Mouse (Mus musculus) kidney, postnatal 25 days (tissue): Measurements from ENCODE around the gene Tppp3.
A peak's percentile ranks its signal among the peaks of the same experiment; 100 is the strongest.

Source experiments
- DNase-seq, 2 experiments: peaks; one replicate each; pipeline ENCODE4 v3.0.0; 2021; ENCODE audit warnings: mixed read lengths in 2 of 2

Gene Tppp3

GRCm38 (mm10) chr8:105466246-105466645 lies 5.1 kb downstream of the Tppp3 start:
- no peak for DNase-seq

DNA sequence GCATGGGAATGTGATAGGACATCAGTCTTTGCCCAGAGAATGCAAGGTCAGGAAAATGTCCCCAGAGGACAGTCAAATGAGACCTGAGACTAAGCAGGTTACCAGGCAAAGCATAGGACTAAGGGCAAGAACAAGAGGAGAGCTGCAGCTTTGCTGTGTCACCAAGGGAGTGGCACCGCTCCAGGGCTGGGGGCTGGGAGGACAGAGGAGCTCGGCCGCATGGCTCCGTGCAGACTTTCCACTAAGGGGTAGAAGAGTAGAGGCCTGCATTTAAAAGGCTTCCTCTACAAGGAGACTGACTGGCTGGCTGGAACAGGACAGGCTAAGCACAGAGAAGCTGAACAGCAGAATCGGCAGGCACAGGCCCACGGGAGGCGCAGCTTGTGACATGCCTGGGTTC lies 6.7 kb downstream of the Tppp3 start:
- no peak for DNase-seq

GRCm38 (mm10) chr8:105461085-105461803 lies 10.1 kb downstream of the Tppp3 start:
- DNase-seq, result no peak

DNA sequence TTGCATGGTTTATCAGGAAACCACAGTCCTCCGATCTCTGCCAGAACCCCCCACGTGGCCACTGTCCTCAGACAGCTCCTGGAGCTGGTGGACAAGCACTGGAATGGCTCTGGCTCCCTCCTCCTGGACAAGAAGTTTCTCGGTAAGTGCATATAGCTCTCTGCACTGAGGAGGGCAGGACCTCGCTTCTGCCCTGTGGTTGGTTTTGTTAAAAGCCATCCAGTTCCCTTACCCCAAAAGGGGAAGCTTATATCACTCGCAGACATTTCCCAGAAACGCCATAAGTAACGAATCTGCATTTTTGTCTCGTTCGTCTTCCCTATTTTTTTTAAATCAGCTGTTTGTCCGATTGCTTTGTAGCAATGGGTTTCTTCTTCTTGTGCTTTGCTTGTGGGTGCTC lies 16.1 kb downstream of the Tppp3 start:
- no peak for DNase-seq

DNA sequence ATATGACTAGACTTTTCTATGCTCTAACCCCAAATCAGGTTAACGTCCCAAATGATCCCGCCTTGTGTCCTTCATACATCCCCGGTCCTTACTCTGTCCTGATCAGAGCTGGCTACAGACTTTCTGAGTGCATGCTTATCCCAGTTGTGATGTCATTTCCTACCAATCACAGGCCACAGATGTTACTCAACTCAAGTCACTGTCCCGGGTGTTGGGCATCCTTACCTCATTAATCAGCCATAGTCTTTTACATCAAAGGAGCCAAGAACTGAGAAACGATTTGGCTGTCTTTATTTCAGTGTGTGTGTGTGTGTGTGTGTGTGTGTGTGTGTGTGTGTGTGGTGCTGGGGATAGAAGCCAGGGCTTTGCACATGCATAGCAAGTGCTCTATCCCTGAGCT lies 17.2 kb downstream of the Tppp3 start:
- DNase-seq, result no peak

- no peak for DNase-seq
Observed at GRCm38 (mm10) chr8:105453296-105453695, 18.0 kb downstream of the Tppp3 start.

- DNase-seq, result no peak
Observed at GRCm38 (mm10) chr8:105451903-105452603, 19.3 kb downstream of the Tppp3 start.

DNA sequence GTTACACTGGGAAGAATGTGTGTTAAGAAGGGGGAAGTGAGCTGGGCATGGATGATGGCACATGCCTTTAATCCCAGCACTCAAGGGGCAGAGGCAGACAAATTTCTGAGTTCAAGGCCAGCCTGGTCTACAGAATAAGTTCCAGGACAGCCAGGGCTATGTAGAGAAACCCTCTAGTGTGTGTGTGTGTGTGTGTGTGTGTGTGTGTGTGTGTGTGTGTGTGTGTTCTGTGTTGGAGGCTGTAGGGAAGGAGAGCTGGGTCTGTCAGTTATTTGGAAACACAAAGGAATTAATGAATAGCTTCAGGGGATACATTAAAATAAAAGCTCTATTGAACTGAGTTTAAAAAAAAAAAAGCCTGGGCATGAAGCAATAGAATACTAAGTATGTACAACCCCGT lies 20.3 kb downstream of the Tppp3 start:
- no peak for DNase-seq

DNA sequence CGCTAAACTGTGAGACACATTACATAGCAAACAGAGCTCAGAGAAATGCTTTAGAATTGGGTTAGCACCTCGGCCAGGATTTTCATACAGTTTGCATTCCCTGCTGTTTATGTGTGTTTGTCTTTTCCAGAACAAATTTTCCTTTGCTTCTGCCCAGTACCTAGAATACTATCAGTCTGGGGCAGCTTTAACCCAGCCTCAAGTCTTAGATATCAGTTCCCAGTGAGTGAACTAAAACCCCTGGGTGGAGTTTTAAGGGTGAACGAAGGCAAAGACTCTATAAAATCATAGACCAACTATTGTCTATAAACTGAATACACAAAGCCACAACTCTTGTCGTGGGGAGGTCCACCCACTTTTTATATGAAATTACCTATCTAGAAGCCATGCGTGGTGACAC lies 22.7 kb downstream of the Tppp3 start:
- no peak for DNase-seq

DNA sequence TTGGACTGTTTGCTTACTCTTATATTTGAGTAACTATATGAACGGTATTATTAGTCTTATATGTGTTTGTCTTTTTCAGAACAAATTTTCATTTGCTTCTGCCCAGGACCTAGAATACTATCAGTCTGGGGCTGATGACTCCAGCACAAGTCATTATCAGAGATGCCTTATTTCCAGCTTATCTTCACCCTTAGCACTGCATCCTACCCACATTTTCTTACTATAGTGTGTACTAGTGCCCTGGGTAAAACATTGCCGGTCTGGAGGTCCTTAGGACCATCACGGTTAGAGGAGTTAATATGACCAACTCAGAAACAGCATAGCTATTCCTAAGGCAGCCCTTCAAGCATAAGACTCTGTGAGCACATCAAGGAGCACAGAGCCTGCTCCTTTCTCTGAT lies 23.1 kb downstream of the Tppp3 start:
- no peak for DNase-seq

DNA sequence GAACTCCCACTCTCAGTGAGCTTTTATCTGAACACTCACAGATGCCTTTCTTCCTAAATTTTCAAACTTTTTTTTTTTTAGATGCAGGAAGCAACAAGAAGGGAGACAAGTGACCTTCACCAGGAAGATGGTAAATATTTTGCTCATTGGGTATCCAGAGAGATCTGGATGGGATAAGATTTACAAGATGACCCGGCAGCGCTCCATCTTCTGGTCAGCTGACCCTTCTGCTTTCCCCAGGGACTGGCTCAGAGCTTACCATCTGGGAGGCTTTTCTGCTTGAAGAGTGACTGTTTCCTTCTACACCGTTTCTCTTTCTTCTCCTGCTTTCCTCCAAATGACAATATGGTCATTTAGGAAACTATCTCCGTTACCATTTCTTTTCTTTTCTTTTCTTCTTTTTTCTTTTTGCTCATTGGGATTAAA lies 25.2 kb downstream of the Tppp3 start:
- DNase-seq, result peak in 1 of 2 experiments; percentile 37

- DNase-seq, result no peak
Observed at GRCm38 (mm10) chr8:105445296-105446126, 25.8 kb downstream of the Tppp3 start.

DNA sequence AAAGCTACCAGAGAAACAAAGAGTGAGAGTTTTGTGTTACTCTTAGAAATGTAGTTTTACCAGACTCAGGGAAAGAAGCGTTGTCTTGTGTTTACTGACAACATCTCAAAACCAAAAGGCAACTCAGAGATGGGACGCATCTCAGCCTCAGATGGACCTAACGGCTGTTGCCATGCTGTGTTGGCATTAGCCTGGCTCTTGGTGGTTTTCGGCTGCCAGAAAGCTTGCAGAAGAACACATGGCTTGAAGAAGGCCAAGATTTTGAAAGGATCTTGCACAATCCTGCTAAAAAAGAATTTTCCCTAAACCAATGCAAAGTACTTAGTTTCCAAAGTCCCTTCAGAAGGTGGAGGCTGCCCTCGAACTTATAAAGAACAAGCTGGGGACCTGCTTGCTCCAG lies 28.7 kb downstream of the Tppp3 start:
- DNase-seq, result no peak

DNA sequence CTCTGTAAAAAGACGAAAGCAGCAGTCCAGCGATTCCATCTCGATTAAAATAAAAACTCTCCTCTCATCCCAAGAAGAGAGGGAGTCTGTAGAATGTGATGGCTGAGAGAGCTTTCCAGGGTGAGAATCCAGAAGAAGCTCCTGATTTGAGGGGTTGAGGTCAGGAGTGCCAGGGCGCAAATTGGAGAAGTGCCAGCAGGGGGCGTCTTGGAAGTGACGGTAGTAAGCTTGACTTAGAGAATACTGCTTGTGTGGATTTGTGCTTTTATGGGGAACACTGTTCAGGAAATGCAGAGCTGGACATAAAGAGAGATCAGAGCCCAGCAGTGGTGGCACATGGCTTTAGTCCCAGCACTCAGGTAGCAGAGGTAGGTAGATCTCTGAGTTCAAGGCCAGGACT lies 29.9 kb downstream of the Tppp3 start:
- DNase-seq, result peak; percentile 56 to 59

GRCm38 (mm10) chr8:105438865-105439264 lies 32.5 kb downstream of the Tppp3 start:
- peak; percentile 46 to 68 for DNase-seq

DNA sequence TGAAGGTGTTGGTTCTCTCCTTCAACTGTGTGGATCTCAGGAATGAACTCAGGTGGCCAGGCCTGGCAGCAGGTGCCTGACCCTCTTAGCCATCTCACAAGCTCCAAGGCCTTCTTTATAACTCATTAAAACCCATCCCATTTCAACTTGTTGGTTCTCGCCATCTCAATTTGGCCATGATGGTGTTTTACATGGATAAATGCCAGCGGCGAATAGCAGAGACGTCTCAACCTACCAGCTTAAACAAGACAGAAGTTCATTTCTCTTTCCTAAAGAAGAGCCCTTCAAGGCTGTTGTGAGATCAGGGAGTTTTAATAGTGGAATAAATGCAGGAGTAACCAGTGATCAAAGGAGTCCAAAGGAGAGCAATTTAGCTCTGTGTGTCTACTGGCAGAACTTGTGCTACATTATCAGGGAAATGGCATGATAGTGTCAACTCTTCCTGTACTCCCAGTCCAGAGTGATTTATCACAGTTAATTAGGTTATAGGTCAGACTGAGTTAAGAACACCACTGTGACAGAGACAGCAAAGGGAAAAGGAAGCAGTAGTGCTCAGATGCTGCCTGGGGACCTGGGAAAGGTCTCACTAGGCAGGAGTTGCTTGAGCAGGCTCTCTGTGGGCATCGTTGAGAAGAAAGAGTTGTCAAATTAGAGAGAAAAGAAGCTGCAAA lies 34.1 kb downstream of the Tppp3 start:
- no peak for DNase-seq

- no peak for DNase-seq
Observed at GRCm38 (mm10) chr8:105436218-105436617, 35.1 kb downstream of the Tppp3 start.

DNA sequence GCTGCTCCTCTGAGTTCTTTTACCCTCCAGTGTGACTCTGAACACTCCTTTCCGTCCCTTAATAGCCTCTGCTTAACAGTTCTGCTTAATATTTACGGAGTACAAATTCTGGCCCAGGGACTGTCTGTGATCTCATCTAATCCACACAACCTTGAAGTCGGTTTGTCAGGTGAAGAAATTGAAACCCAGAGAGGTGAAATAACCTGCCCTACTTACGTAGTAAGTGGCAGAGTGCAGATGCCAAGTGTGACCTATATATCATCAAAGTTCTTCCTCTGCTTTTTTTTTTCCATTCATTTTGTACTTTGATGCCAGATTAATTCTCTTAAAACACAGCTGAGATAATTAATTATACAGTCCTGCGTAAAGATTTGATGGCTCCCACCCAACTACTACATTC lies 37.2 kb downstream of the Tppp3 start:
- DNase-seq, result no peak

DNA sequence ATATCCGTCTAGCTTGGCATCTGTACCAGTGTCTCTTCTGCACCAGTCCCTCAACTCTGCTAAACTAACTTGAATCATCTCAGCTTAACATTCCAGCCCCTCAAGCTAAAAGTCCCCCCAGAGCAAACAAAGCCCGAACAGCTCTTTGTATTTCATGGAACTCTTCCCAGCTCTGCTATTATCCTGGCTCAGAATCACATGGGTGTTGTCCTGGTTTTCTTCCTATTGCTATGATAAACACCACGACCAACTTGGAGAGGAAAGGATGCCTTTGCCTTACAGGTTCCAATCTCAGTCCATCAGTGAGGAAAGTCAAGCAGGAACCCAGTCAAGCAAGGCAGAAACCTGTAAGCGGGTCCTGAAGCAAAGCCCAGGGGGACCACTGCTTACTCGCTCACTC lies 37.8 kb downstream of the Tppp3 start:
- DNase-seq, result no peak

- no peak for DNase-seq
Observed at GRCm38 (mm10) chr8:105433021-105433420, 38.3 kb downstream of the Tppp3 start.

GRCm38 (mm10) chr8:105431743-105432515 lies 39.4 kb downstream of the Tppp3 start:
- no peak for DNase-seq

DNA sequence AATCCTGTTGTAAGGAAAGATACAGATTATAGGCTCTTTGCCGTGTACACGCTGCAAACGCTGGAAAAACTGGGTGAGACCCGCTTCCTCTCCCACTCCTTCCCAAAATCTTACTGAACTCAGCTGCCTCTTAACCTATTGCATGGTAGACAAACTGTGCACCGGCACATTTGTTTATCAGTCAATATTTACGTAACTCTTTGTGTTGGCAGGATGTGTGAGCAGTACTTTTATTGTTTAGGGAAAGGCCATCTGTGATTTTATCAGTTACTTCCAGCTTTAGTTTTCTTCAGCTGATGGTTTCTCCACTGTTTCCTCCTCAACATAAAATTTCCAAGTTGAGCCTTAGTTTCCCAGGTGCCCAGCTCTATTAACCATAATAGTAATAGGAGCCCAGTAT lies 44.4 kb downstream of the Tppp3 start:
- no peak for DNase-seq
